Mouse (Mus musculus) olfactory bulb, adult 2 months (tissue): ENCODE results near the gene Cd247.

Source experiments
- CTCF ChIP-seq: fragments of 200-500 bp; IDR thresholded peaks from 2 replicates; pipeline ENCODE4 v1.5.1; 2012; ENCODE audit warnings: low read depth, mild to moderate bottlenecking, low read length, moderate library complexity; ENCODE audit not compliant: insufficient read depth
- POLR2A ChIP-seq: fragments of 200-500 bp; IDR thresholded peaks from 2 replicates; pipeline ENCODE4 v1.6.1; 2012; ENCODE audit warnings: mild to moderate bottlenecking, low read depth, low read length, moderate library complexity; ENCODE audit not compliant: insufficient read depth

DNA sequence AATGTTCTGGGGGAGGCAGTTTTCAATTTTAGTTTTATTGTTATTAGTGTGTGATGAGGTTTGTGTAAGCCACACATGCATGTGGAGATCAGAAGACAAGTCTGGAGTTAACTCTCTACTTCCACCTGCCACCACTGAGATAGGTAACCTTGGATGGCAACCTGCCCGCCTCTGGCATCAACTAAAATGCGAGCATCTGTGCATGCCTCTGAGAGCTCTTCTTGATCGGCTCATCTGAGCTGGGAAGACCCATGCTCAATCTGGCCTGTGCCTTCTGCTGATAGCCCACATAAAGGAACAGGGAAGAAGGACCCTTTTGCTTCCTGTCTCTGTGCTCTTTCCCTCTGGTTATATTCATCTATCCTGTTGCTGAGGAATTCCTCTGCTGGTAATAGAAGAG, 121.0 kb downstream of the Cd247 start:
- no peak for TF ChIP-seq CTCF
- TF ChIP-seq POLR2A = no peak
